ENCODE assay signal across 8 mouse cellular contexts in genomic region chr2:94157592-94158519, GRCm38 (mm10). TPM values are rescaled to one million over a fixed set of nuclear protein-coding genes. Genes with fewer than 3 reads are reported as not detected.
A peak's percentile ranks its signal among the peaks of the same experiment; 100 is the strongest.
DNase-seq lines count a peak whose midpoint lies in the region; ATAC-seq and TF ChIP-seq lines count a peak whose summit lies in the region.

Gene Hsd17b12 (minus strand): TSS chr2:94157964.

- H3K27ac ChIP-seq in hindbrain, embryonic 10.5 days, result peak within 1 kb of the TSS; percentile 97
- H3K27ac ChIP-seq in lung, postnatal 0 days (ENCODE audit: low read length), result peak within 1 kb of the TSS; percentile 84

- H3K9ac ChIP-seq in lung, postnatal 0 days (replicated peaks; ENCODE audit: low read depth), result peak within 1 kb of the TSS; percentile 74

- peak; percentile 100 for DNase-seq in MN1 (ENCODE audit: low spot score)
- peak; percentile 100 for DNase-seq in cerebellum, adult 9-10 months
- peak; percentile 100 for DNase-seq in hindbrain, embryonic 10.5 days (ENCODE audit: low spot score)
- DNase-seq in layer of hippocampus, adult 9-11 months, result peak; percentile 100
- DNase-seq in lung, postnatal 0 days (ENCODE audit: low spot score), result peak; percentile 100
- peak; percentile 88 for DNase-seq in ovary, postnatal 14 days (ENCODE audit: low spot score)
- peak; percentile 99 for DNase-seq in thymus, postnatal 14 days

- H3K27me3 ChIP-seq in hindbrain, embryonic 10.5 days (ENCODE audit: insufficient read depth, poor library complexity, severe bottlenecking), result no peaks in the 10 kb centered on the region; the same call in 1 of the 2 replicates
- H3K27me3 ChIP-seq in lung, postnatal 0 days (replicated peaks; ENCODE audit: insufficient read depth, low read length), result no peaks in the 10 kb centered on the region

- no peak for TF ChIP-seq EP300 in lung, postnatal 0 days (IDR thresholded peaks at IDR 0.05)

- no peak for TF ChIP-seq CTCF in lung, postnatal 0 days (IDR thresholded peaks at IDR 0.05)

- under 1% methylated on average over 69 of the region's 69 CpGs for WGBS in hindbrain, embryonic 10.5 days
- WGBS in lung, postnatal 0 days, result under 1% methylated on average over 69 of the region's 69 CpGs

- peak; percentile 99 for ATAC-seq in frontal cortex, adult (ENCODE audit: low TSS enrichment)
- ATAC-seq in lung, postnatal 0 days, result peak; percentile 99

- H3K4me1 ChIP-seq in hindbrain, embryonic 10.5 days (replicated peaks), result peaks cover 35% of the 10 kb centered on the region
- no peaks in the 10 kb centered on the region; the same call in 1 of the 2 replicates for H3K4me1 ChIP-seq in lung, postnatal 0 days (ENCODE audit: insufficient read depth, low read depth, low read length)

- H3K4me3 ChIP-seq in hindbrain, embryonic 10.5 days, result peak within 1 kb of the TSS; percentile 94
- peak within 1 kb of the TSS; percentile 85 for H3K4me3 ChIP-seq in lung, postnatal 0 days (ENCODE audit: low read depth, low read length)

- peaks cover 9% of the 10 kb centered on the region; the same call in 1 of the 2 replicates for H3K36me3 ChIP-seq in hindbrain, embryonic 10.5 days
- H3K36me3 ChIP-seq in lung, postnatal 0 days (ENCODE audit: insufficient read depth, low read length), result no peaks in the 10 kb centered on the region

- H3K9me3 ChIP-seq in hindbrain, embryonic 10.5 days, result no peaks in the 10 kb centered on the region
- no peaks in the 10 kb centered on the region for H3K9me3 ChIP-seq in lung, postnatal 0 days (ENCODE audit: low read length)

- peak within 1 kb of the TSS; percentile 90 for H3K4me2 ChIP-seq in lung, postnatal 0 days (replicated peaks; ENCODE audit: low read depth, low read length)

RNA-seq across cellular contexts. Expression of gene Hsd17b12, which starts in this region (rescaled TPM):
- 121 and 128 TPM in 2 replicates for polyA plus RNA-seq in hindbrain, embryonic 10.5 days (2016; fragmentation: Nextera tagmentation; extraction: Ambion mirVana)
- 57.2 and 69.7 TPM in 2 replicates for polyA plus RNA-seq in lung, postnatal 0 days (2015; fragmentation: Nextera tagmentation; extraction: Ambion mirVana)

Comparison
In these comparisons a context has a peak if more than half of its experiments do, and no peak if none do; other contexts are left out.
1. Peak in every context shown above with its lines: DNase-seq, ATAC-seq, H3K4me3 ChIP-seq and H3K27ac ChIP-seq.